Mouse (Mus musculus) bone marrow macrophage, adult 2 months (primary cell): ENCODE data around the gene Prn. TPM values are rescaled to one million over a fixed set of nuclear protein-coding genes. Genes with fewer than 3 reads are reported as not detected.

Experiments used
- H3K27ac ChIP-seq: 2 replicates; pipeline ENCODE4 v1.5.1; 2012; ENCODE audit warnings: low read depth, low read length; ENCODE audit not compliant: insufficient read depth
- H3K4me1 ChIP-seq: 2 replicates; pipeline ENCODE4 v1.6.1; 2012; ENCODE audit warnings: low read length; ENCODE audit not compliant: control insufficient read depth, insufficient read depth
- H3K4me3 ChIP-seq: 2 replicates; pipeline ENCODE4 v1.5.1; 2012; ENCODE audit warnings: mild to moderate bottlenecking, low read length, moderate library complexity; ENCODE audit not compliant: insufficient read depth
- CTCF ChIP-seq: IDR thresholded peaks from 2 replicates; pipeline ENCODE4 v1.5.1; 2012; ENCODE audit warnings: low read depth, mild to moderate bottlenecking, low read length, moderate library complexity
- POLR2A ChIP-seq: IDR thresholded peaks from 2 replicates; pipeline ENCODE4 v1.6.1; 2012; ENCODE audit warnings: mild to moderate bottlenecking, low read depth, low read length, borderline replicate concordance
- polyA plus RNA-seq: library from polyadenylated mRNA; stranded (reverse); fragments of >200 nt; gene quantifications from 2 replicates; pipeline ENCODE4 v1.2.4, GENCODE M21; 2012; ENCODE audit not compliant: missing spikeins, insufficient read depth, insufficient read length

Prn gene
- polyA plus RNA-seq, 1 experiment = not detected

GRCm38 (mm10) chr2:131905776-131906175, 4.0 kb upstream of the Prn start:
- Histone ChIP-seq H3K27ac (no peak overlapping the region), H3K4me3 (no peak overlapping the region), H3K4me1 (peaks cover 20% of the 10 kb centered on the region)
- TF ChIP-seq CTCF (no peak), POLR2A (no peak)

GRCm38 (mm10) chr2:131906266-131906665, 3.5 kb upstream of the Prn start:
- TF ChIP-seq CTCF (no peak), POLR2A (no peak)
- Histone ChIP-seq H3K4me1 (peaks cover 23% of the 10 kb centered on the region), H3K4me3 (no peak overlapping the region), H3K27ac (no peak overlapping the region)

- Histone ChIP-seq H3K4me3 (no peak overlapping the region), H3K4me1 (peaks cover 24% of the 10 kb centered on the region), H3K27ac (no peak overlapping the region)
- TF ChIP-seq POLR2A (no peak), CTCF (no peak)
Observed at GRCm38 (mm10) chr2:131906846-131907245, 2.9 kb upstream of the Prn start.

GRCm38 (mm10) chr2:131907311-131907710, 2.4 kb upstream of the Prn start:
- no peak overlapping the region for H3K27ac ChIP-seq
- no peak overlapping the region for H3K4me3 ChIP-seq
- no peak for TF ChIP-seq CTCF
- no peak for TF ChIP-seq POLR2A
- H3K4me1 ChIP-seq = peaks cover 24% of the 10 kb centered on the region

- Histone ChIP-seq H3K4me1 (peaks cover 22% of the 10 kb centered on the region), H3K27ac (no peak overlapping the region), H3K4me3 (no peak overlapping the region)
- TF ChIP-seq CTCF = no peak
- TF ChIP-seq POLR2A = no peak
Observed at GRCm38 (mm10) chr2:131908351-131908861, 1.4 kb upstream of the Prn start.

GRCm38 (mm10) chr2:131908906-131909305, 851 bp upstream of the Prn start:
- Histone ChIP-seq H3K27ac (no peak overlapping the region), H3K4me3 (no peak overlapping the region), H3K4me1 (peaks cover 22% of the 10 kb centered on the region)
- TF ChIP-seq POLR2A = no peak
- TF ChIP-seq CTCF = no peak

GRCm38 (mm10) chr2:131910847-131911246, 1.1 kb downstream of the Prn start:
- Histone ChIP-seq H3K4me3 (no peak overlapping the region), H3K27ac (no peak overlapping the region), H3K4me1 (peaks cover 15% of the 10 kb centered on the region)
- TF ChIP-seq POLR2A (no peak), CTCF (no peak)

GRCm38 (mm10) chr2:131911341-131911740, 1.6 kb downstream of the Prn start:
- Histone ChIP-seq H3K27ac (no peak overlapping the region), H3K4me3 (no peak overlapping the region)

GRCm38 (mm10) chr2:131912526-131913258, 2.9 kb downstream of the Prn start:
- H3K4me3 ChIP-seq = no peak overlapping the region
- TF ChIP-seq CTCF = no peak
- TF ChIP-seq POLR2A = no peak
- no peak overlapping the region for H3K27ac ChIP-seq
- H3K4me1 ChIP-seq = peaks cover 13% of the 10 kb centered on the region

More at GRCm38 (mm10) chr2:131911341-131911740, 1.6 kb downstream of the Prn start:
- peaks cover 13% of the 10 kb centered on the region for H3K4me1 ChIP-seq
- no peak for TF ChIP-seq CTCF
- no peak for TF ChIP-seq POLR2A

- TF ChIP-seq POLR2A (no peak), CTCF (no peak)
- H3K4me1 ChIP-seq = peaks cover 9% of the 10 kb centered on the region
- H3K27ac ChIP-seq = no peak overlapping the region
- no peak overlapping the region for H3K4me3 ChIP-seq
Observed at GRCm38 (mm10) chr2:131932275-131932902, 22.6 kb downstream of the Prn start.
